Mouse (Mus musculus): Measurements from ENCODE around the gene Fxyd2. TPM values are rescaled to one million over a fixed set of nuclear protein-coding genes. Genes with fewer than 3 reads are reported as not detected.

Gene Fxyd2
- 6.1 and 23.9 TPM in 2 replicates for polyA plus RNA-seq (2012; rRNA removed)

DNA sequence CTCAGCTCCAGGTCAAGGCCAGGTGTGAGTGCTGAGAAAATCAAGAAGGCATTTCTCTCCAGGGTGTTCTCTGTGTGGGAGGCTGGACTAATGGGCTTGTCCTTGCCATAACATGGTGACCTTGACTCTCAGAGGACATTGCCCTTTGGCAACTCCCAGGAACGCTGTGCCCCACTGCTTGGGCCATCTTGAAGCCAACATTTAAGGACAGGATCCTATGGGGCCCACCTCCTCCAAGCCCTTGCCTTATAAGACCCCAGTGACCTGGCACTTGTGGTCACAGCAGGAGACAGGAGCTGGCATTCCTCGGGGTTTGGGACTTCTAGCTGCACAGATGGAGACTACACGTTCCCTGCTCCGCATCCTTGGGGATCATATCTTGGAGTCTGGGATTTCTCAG, at the start of gene Fxyd2:
Gene Fxyd2, plus strand, starts transcription at position 236 of the 400 bp plus-strand sequence.
- Histone ChIP-seq H3K4me3 (ENCODE audit: extremely low read depth, insufficient read depth, insufficient read length) (no peak within 1 kb of the TSS), H3K27me3 (ENCODE audit: control insufficient read depth, insufficient read depth, low read length) (no peaks in the 10 kb centered on the region; the same call in 1 of the 2 replicates), H3K36me3 (ENCODE audit: control insufficient read depth, insufficient read depth, low read length) (no peaks in the 10 kb centered on the region), H3K27ac (ENCODE audit: insufficient read depth, low read length) (no peak within 1 kb of the TSS), H3K4me1 (ENCODE audit: control insufficient read depth, insufficient read depth, insufficient read length) (no peaks in the 10 kb centered on the region)
- WGBS: 82% methylated on average over 4 of the region's 4 CpGs
- no peak for DNase-seq (ENCODE audit: low read depth in 1 of 2, low spot score in 2 of 2)
- TF ChIP-seq POLR2A (IDR thresholded peaks at IDR 0.05; ENCODE audit: low read depth, low read length): no peak
- TF ChIP-seq CTCF (IDR thresholded peaks at IDR 0.05; ENCODE audit: extremely low read depth, insufficient read depth, insufficient read length, insufficient replicate concordance): no peak

DNA sequence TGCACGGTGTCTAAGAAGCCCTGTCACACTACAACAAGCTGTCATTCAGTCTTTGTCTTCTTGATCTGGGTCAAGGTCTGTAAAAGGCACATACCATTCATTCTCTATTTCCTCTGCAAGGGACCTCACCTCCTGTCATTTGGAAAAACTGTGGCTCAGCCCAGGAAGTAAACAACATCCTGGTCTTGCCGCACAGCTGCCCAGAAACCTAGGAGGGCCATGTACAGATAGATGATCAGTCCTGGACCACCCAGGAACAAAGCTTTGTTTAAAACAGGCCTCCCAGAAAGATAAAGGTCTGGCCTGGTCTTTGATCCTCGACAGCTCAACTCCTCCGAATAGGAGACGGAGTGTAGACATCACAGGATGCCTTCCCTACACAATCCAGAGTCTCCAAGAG, 49.6 kb upstream of the Fxyd2 start:
- no peak for DNase-seq (ENCODE audit: low read depth in 1 of 2, low spot score in 2 of 2)
- Histone ChIP-seq H3K36me3 (ENCODE audit: control insufficient read depth, insufficient read depth, low read length) (no peaks in the 10 kb centered on the region), H3K4me3 (ENCODE audit: extremely low read depth, insufficient read depth, insufficient read length) (no peak overlapping the region), H3K27ac (ENCODE audit: insufficient read depth, low read length) (no peak overlapping the region), H3K27me3 (ENCODE audit: control insufficient read depth, insufficient read depth, low read length) (no peaks in the 10 kb centered on the region), H3K4me1 (ENCODE audit: control insufficient read depth, insufficient read depth, insufficient read length) (no peaks in the 10 kb centered on the region)
- 74% methylated on average over 5 of the region's 5 CpGs for WGBS
- TF ChIP-seq POLR2A (IDR thresholded peaks at IDR 0.05; ENCODE audit: low read depth, low read length) (no peak), CTCF (IDR thresholded peaks at IDR 0.05; ENCODE audit: extremely low read depth, insufficient read depth, insufficient read length, insufficient replicate concordance) (no peak)

DNA sequence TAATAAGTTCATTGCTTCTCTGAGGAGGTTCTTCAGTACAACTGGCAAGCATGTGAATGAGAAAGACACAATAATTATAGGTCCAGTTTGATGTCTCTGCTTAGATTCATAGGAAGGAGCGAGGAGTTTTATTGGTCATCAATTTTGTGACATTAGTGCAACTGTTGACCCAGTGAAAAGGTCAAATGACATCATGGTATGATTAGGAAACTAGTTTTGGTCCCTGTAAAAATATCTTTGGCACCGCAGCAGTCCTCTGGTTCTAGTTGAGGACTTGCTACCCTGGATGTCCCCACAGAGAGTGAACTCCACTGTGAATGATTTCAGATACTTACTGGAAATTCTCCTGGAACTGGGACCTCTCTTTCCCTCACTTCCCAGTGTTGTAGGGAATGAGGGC, 44.3 kb upstream of the Fxyd2 start:
- WGBS: 79% methylated on average over 2 of the region's 2 CpGs
- H3K4me1 ChIP-seq (ENCODE audit: control insufficient read depth, insufficient read depth, insufficient read length): no peaks in the 10 kb centered on the region
- DNase-seq (ENCODE audit: low read depth in 1 of 2, low spot score in 2 of 2): no peak
- H3K4me3 ChIP-seq (ENCODE audit: extremely low read depth, insufficient read depth, insufficient read length): no peak overlapping the region
- no peak overlapping the region for H3K27ac ChIP-seq (ENCODE audit: insufficient read depth, low read length)
- no peaks in the 10 kb centered on the region for H3K27me3 ChIP-seq (ENCODE audit: control insufficient read depth, insufficient read depth, low read length)
- no peaks in the 10 kb centered on the region for H3K36me3 ChIP-seq (ENCODE audit: control insufficient read depth, insufficient read depth, low read length)
- TF ChIP-seq POLR2A (IDR thresholded peaks at IDR 0.05; ENCODE audit: low read depth, low read length) (no peak), CTCF (IDR thresholded peaks at IDR 0.05; ENCODE audit: extremely low read depth, insufficient read depth, insufficient read length, insufficient replicate concordance) (no peak)

DNA sequence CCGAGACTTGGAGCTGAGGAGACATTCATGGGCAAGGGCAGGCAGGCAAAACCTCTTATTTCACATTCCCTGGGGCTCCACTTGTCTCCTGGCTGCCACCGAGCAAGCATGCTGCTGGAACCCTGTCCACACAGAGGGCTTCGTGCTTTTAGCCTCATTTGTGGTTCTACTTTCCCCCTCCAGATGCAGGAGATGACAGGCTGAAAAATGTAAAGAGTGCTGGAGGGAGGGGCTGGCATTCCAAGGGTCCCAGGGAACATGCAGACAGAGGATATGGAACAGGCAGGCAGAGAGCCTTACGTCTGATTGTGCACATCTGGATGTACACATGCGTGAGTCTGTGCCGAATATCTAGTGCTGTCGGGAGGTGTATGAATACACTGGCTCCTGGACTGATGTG, 41.1 kb upstream of the Fxyd2 start:
- H3K27me3 ChIP-seq (ENCODE audit: control insufficient read depth, insufficient read depth, low read length): no peaks in the 10 kb centered on the region
- DNase-seq (ENCODE audit: low read depth in 1 of 2, low spot score in 2 of 2): no peak
- H3K4me3 ChIP-seq (ENCODE audit: extremely low read depth, insufficient read depth, insufficient read length): no peak overlapping the region
- WGBS: 85% methylated on average over 7 of the region's 7 CpGs
- no peaks in the 10 kb centered on the region for H3K36me3 ChIP-seq (ENCODE audit: control insufficient read depth, insufficient read depth, low read length)
- TF ChIP-seq POLR2A (IDR thresholded peaks at IDR 0.05; ENCODE audit: low read depth, low read length): no peak
- no peak for TF ChIP-seq CTCF (IDR thresholded peaks at IDR 0.05; ENCODE audit: extremely low read depth, insufficient read depth, insufficient read length, insufficient replicate concordance)
- no peak overlapping the region for H3K27ac ChIP-seq (ENCODE audit: insufficient read depth, low read length)
- H3K4me1 ChIP-seq (ENCODE audit: control insufficient read depth, insufficient read depth, insufficient read length): no peaks in the 10 kb centered on the region

DNA sequence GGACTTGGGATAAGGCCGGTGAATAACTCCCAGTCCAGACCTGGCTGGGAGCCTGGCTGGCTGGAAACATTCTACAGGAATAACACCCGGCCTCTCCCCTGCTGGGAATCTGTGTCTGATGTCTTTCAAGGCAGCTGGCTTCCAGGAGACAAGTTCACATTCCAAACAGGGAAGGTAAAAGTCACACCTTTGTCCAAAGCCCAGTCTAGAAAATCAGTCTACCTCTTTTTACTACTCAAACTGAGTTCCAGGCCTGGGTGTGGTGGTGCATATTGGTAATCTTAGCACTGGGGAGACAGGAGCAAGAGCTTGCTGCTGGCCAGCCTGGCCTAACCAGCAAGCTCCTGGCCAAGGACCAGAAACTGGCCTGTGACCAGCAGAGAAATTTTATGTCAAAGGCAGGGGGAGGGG, 37.4 kb upstream of the Fxyd2 start:
- no peak overlapping the region for H3K27ac ChIP-seq (ENCODE audit: insufficient read depth, low read length)
- WGBS: 85% methylated on average over 2 of the region's 2 CpGs
- DNase-seq (ENCODE audit: low read depth in 1 of 2, low spot score in 2 of 2): no peak
- H3K27me3 ChIP-seq (ENCODE audit: control insufficient read depth, insufficient read depth, low read length): no peaks in the 10 kb centered on the region
- TF ChIP-seq POLR2A (IDR thresholded peaks at IDR 0.05; ENCODE audit: low read depth, low read length) (no peak), CTCF (IDR thresholded peaks at IDR 0.05; ENCODE audit: extremely low read depth, insufficient read depth, insufficient read length, insufficient replicate concordance) (no peak)
- H3K4me3 ChIP-seq (ENCODE audit: extremely low read depth, insufficient read depth, insufficient read length): no peak overlapping the region
- no peaks in the 10 kb centered on the region for H3K4me1 ChIP-seq (ENCODE audit: control insufficient read depth, insufficient read depth, insufficient read length)
- no peaks in the 10 kb centered on the region for H3K36me3 ChIP-seq (ENCODE audit: control insufficient read depth, insufficient read depth, low read length)

DNA sequence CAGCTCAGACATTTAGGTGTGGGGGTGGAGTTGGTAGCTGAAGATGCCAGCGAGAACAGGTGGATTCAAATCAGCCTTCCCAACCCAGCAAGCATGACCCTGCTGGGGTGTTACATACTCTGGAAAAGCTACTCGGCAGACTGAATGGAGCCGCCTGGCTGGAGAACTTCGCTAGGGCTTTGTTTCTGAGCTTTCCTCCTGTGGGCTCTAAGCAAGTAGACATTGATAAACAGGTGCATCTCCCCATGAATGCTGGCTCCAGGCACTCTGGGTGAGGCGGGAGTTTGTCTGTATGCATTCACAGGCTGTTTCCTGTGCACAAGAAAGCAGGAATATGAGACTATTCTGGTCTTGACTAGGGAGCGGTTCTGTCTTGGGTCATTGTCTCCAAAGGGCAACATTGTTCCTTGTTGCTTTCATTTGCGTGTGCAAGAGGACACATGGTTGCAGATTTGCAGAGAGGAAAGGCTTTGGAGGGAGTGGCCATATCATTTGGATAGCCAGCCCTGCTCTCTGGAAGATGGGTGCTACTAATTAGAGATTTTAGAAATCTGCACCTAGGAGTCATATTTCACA, 35.7 kb upstream of the Fxyd2 start:
- H3K4me1 ChIP-seq (ENCODE audit: control insufficient read depth, insufficient read depth, insufficient read length): no peaks in the 10 kb centered on the region
- 78% methylated on average over 7 of the region's 7 CpGs for WGBS
- TF ChIP-seq CTCF (IDR thresholded peaks at IDR 0.05; ENCODE audit: extremely low read depth, insufficient read depth, insufficient read length, insufficient replicate concordance) (no peak), POLR2A (IDR thresholded peaks at IDR 0.05; ENCODE audit: low read depth, low read length) (no peak)
- no peak overlapping the region for H3K27ac ChIP-seq (ENCODE audit: insufficient read depth, low read length)
- no peaks in the 10 kb centered on the region for H3K36me3 ChIP-seq (ENCODE audit: control insufficient read depth, insufficient read depth, low read length)
- H3K27me3 ChIP-seq (ENCODE audit: control insufficient read depth, insufficient read depth, low read length): no peaks in the 10 kb centered on the region
- no peak for DNase-seq (ENCODE audit: low read depth in 1 of 2, low spot score in 2 of 2)
- no peak overlapping the region for H3K4me3 ChIP-seq (ENCODE audit: extremely low read depth, insufficient read depth, insufficient read length)

DNA sequence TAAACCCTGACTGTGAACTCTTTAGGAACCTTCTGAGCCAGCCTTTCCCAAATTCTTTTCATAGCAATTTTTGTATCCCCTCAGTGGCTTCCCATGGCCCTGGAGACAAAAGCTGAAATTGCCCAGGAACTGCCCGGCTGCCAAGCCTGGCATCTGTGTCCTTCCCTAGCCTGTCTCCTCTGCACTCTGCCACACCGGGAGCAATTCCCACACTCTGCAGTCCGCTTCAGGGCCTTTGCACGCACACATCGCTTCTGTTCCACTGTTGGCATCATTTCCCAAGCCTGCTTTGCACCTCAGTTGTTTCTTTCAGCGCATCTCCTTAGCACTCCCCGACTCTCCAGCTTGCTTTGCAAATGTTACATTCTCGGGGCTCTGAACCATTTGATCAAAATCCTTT, 31.8 kb upstream of the Fxyd2 start:
- Histone ChIP-seq H3K27me3 (ENCODE audit: control insufficient read depth, insufficient read depth, low read length) (peaks cover 5% of the 10 kb centered on the region; the same call in 1 of the 2 replicates), H3K27ac (ENCODE audit: insufficient read depth, low read length) (no peak overlapping the region), H3K4me1 (ENCODE audit: control insufficient read depth, insufficient read depth, insufficient read length) (0 out of 2 replicates have a peak, but pooled peaks cover 3% of the 10 kb centered on the region), H3K36me3 (ENCODE audit: control insufficient read depth, insufficient read depth, low read length) (no peaks in the 10 kb centered on the region), H3K4me3 (ENCODE audit: extremely low read depth, insufficient read depth, insufficient read length) (no peak overlapping the region)
- 80% methylated on average over 8 of the region's 8 CpGs for WGBS
- no peak for DNase-seq (ENCODE audit: low read depth in 1 of 2, low spot score in 2 of 2)
- TF ChIP-seq POLR2A (IDR thresholded peaks at IDR 0.05; ENCODE audit: low read depth, low read length): no peak
- no peak for TF ChIP-seq CTCF (IDR thresholded peaks at IDR 0.05; ENCODE audit: extremely low read depth, insufficient read depth, insufficient read length, insufficient replicate concordance)

Measured in spleen, adult 2 months (tissue).